Mouse (Mus musculus) gastrocnemius, postnatal 25 days (tissue): ENCODE data around the gene Ap1s1. TPM values are rescaled to one million over a fixed set of nuclear protein-coding genes. Genes with fewer than 3 reads are reported as not detected.

Experiments
- DNase-seq: peaks from one replicate; pipeline ENCODE4 v3.0.0; 2022
- total RNA-seq, 2 experiments: library from RNA; stranded (reverse); gene quantifications; 1 replicate in 1 of 2; 2 replicates in 1 of 2; pipeline ENCODE4 v1.2.3; 2021

Gene Ap1s1
- total RNA-seq, 2 experiments from 2014 or later, result 13.5 to 23.4 TPM

GRCm38 (mm10) chr5:137065454-137065853 lies 19.5 kb upstream of the Ap1s1 start:
- no peak for DNase-seq

- no peak for DNase-seq
Measured at GRCm38 (mm10) chr5:137062601-137063000, 16.7 kb upstream of the Ap1s1 start.

GRCm38 (mm10) chr5:137061809-137062481 lies 16.0 kb upstream of the Ap1s1 start:
- no peak for DNase-seq

- no peak for DNase-seq
Measured at GRCm38 (mm10) chr5:137054873-137055272, 8.9 kb upstream of the Ap1s1 start.

- no peak for DNase-seq
Measured at GRCm38 (mm10) chr5:137054299-137054698, 8.4 kb upstream of the Ap1s1 start.

- no peak for DNase-seq
Measured at GRCm38 (mm10) chr5:137051914-137052505, 6.1 kb upstream of the Ap1s1 start.

GRCm38 (mm10) chr5:137051125-137051524 lies 5.2 kb upstream of the Ap1s1 start:
- no peak for DNase-seq

- DNase-seq, result no peak
Measured at GRCm38 (mm10) chr5:137046991-137047390, 1.1 kb upstream of the Ap1s1 start.

- DNase-seq, result no peak
Measured at GRCm38 (mm10) chr5:137046324-137046718, 386 bp upstream of the Ap1s1 start.

GRCm38 (mm10) chr5:137043997-137044396 lies 1.9 kb downstream of the Ap1s1 start:
- no peak for DNase-seq

GRCm38 (mm10) chr5:137041442-137041841 lies 4.5 kb downstream of the Ap1s1 start:
- no peak for DNase-seq

- DNase-seq, result no peak
Measured at GRCm38 (mm10) chr5:137039453-137039852, 6.5 kb downstream of the Ap1s1 start.

- no peak for DNase-seq
Measured at GRCm38 (mm10) chr5:137036211-137036610, 9.7 kb downstream of the Ap1s1 start.

GRCm38 (mm10) chr5:137032641-137033074 lies 13.3 kb downstream of the Ap1s1 start:
- DNase-seq, result peak; percentile 86

GRCm38 (mm10) chr5:137032033-137032421 lies 13.9 kb downstream of the Ap1s1 start:
- no peak for DNase-seq

- DNase-seq, result no peak
Measured at GRCm38 (mm10) chr5:137031076-137032032, 14.6 kb downstream of the Ap1s1 start.

GRCm38 (mm10) chr5:137030416-137030810 lies 15.5 kb downstream of the Ap1s1 start:
- no peak for DNase-seq

- DNase-seq, result peak; percentile 88
Measured at GRCm38 (mm10) chr5:137029643-137030415, 16.1 kb downstream of the Ap1s1 start.

- no peak for DNase-seq
Measured at GRCm38 (mm10) chr5:137029273-137029585, 16.7 kb downstream of the Ap1s1 start.

- DNase-seq, result no peak
Measured at GRCm38 (mm10) chr5:137028561-137029272, 17.2 kb downstream of the Ap1s1 start.

- DNase-seq, result no peak
Measured at GRCm38 (mm10) chr5:137026092-137026491, 19.8 kb downstream of the Ap1s1 start, which contains the start of gene Vgf. TSS of gene Vgf (plus strand) at chr5:137026392.
